Mouse (Mus musculus): ENCODE data around the gene Begain. TPM values are rescaled to one million over a fixed set of nuclear protein-coding genes. Genes with fewer than 3 reads are reported as not detected.
A peak's percentile ranks its signal among the peaks of the same experiment; 100 is the strongest.

The Begain gene
- 100 to 1,000 TPM; 133 to 144 TPM for total RNA-seq (2021)
- long read RNA-seq, transcript Begain-203 (7 exons, 2,707 nt), result major isoform, 157 of 244 reads
- long read RNA-seq, partial matches to known transcripts, result 26 of 244 reads
- long read RNA-seq, other reads (novel, unspliced or antisense), result 61 of 244 reads

GRCm38 (mm10) chr12:109068167-109068653 lies at the start of gene Begain:
Gene Begain (minus strand): TSS chr12:109068217.
- no peak for DNase-seq (ENCODE audit: low spot score in 2 of 2)

DNA sequence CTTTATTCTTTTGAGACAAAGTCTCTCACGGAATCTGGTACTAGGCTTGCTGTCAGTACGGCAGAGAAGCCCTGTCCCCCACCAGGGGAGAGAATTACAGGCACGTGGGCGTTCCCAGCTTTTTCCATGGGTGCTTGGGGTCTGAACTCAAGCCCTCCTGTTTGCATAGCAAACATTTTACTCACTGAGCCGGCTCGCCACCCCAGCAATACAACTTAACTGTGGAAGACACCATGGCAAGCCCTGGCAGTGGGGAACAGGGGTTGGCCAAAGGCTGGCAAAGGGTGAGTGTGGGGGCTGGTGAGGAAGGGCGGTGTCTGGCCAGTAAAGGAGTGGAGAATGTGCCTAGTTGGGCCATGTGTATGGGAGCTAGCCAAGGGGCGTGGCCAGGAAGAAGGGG lies 47.7 kb upstream of the Begain start:
- no peak for DNase-seq (ENCODE audit: low spot score in 2 of 2)

DNA sequence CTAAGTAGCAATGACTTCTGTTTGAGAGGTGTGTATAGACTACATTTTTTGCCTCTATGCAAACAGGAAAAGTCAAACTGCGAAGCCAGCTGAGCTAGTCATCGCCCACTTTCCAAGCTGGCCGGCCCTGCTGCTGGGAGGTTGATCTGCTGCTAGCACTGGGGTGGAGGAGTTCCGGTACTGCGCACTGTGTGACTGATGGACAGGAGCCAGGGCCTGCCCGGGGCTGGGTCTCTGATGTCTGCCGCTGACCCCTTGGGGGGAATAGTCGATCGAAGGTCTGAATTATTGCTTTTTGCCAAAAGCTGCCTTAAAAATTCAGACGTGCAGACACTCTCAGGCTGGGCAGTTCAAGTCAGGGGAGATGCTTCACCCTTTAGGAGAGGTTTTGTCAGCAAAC lies 47.1 kb upstream of the Begain start:
- DNase-seq (ENCODE audit: low spot score in 2 of 2), result no peak

DNA sequence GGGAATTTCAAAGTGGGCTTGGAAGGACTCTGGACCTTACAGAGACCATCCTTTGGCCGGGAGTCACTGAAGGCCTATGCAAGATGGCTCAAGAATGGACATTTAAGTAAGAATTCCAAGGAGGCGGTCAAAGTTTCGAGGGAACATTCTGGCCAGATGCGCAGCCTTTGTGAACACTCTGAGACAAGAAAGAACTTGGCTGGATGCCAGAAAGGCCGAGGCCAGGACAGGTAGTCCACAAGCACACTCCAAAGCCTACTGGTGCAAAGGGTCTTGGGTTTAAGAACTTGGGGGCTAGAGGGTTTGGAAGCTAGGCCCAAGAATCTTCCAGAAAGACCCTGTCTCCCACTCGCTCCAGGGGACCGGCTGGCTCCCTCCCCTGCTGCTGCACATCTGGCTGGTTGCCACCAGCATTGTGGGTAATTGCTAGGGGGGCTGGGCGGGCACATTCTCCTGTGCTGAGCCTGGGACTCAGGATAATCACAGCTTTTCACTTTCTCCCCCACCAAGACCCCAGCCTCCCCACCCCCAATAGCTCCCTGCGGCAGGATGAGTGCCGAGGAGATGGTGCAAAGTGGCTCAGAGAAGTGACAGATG lies 45.1 kb upstream of the Begain start:
- DNase-seq (ENCODE audit: low spot score in 2 of 2), result no peak

- DNase-seq (ENCODE audit: low spot score in 2 of 2), result no peak
Measured at GRCm38 (mm10) chr12:109112354-109112995, 44.5 kb upstream of the Begain start.

- DNase-seq (ENCODE audit: low spot score in 2 of 2), result no peak
Measured at GRCm38 (mm10) chr12:109108911-109109310, 40.9 kb upstream of the Begain start.

DNA sequence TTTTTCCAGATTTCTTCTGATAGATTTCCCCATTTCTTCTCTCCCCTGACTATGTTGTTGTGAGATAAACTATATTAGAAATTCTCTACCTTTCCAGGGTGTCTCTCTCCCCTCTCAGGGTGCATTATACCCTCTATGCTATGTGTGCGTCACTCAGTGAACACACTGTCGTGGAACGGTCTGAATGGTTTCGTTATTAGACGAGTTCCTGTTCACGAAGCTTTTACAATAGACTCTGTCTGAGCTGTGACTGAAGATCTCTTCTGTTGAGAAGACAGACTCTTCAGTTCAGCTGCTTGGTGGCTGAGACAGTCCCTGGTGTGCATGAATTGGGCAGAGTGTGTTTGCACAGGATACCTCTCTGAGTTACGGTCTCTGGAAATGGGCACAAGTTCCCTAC lies 32.4 kb upstream of the Begain start:
- no peak for DNase-seq (ENCODE audit: low spot score in 2 of 2)

- no peak for DNase-seq (ENCODE audit: low spot score in 2 of 2)
Measured at GRCm38 (mm10) chr12:109090456-109091130, 22.6 kb upstream of the Begain start.

DNA sequence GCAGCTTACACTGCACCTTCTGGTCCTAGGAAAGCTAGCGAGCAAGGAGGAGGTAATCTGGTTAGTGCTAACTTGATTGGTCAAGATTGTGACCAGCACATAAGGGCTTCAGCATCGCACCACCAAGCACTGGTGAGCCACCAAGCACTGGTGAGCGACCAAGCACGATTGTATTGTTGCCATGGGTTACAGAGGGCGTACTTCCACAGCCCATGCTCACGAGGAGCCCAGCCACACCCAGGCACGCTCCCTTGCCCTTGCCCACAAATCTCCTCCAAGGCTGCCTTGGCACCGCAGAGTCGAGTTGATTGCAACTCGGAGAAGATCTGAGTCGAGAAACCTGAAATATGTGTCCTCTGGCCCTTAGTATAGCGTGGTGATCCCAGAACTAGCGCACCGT lies 22.0 kb upstream of the Begain start:
- no peak for DNase-seq (ENCODE audit: low spot score in 2 of 2)

DNA sequence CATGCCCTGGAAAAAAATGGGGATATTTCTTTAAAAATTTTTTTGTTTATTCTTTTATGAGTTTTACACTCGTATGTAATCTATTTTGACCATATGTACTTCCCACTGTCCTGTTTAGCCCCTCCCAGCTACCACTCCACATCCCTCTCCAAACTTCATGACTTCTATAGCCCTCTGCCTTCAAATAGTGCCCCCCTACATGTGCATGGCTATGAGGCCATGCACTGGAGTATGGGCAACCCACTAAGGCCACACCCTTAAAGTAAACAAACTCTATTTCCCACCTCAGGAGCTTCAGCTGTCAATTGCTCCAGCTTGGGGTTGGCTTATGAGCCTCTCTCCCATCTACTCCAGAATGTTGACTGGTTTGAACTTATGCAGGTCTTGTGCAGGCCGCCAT lies 18.1 kb upstream of the Begain start:
- DNase-seq (ENCODE audit: low spot score in 2 of 2), result no peak

DNA sequence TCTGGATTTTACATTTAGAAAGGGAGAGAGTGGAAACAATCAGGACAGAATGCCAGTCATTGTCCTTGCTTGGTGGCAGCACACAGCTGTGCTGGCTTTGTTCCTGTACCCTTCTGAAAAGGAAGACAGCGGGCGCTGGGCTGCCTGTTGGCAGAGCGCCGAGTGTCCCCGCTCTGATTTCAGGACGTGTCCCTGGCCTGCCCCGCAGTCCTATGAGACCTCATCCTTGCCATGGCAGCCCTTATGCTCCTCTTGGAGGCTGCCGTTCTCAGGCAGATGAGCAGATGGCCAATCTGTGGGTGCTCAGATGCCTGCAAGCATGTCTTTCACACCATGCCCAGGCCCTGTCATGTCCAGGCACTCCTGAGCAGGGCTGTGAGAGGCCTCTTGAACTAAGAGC lies 17.7 kb upstream of the Begain start:
- peak in 1 of 2 experiments; percentile 65 for DNase-seq (ENCODE audit: low spot score in 2 of 2)

GRCm38 (mm10) chr12:109085046-109085445 lies 17.0 kb upstream of the Begain start:
- no peak for DNase-seq (ENCODE audit: low spot score in 2 of 2)

GRCm38 (mm10) chr12:109083476-109083875 lies 15.5 kb upstream of the Begain start:
- DNase-seq (ENCODE audit: low spot score in 2 of 2), result no peak

- DNase-seq (ENCODE audit: low spot score in 2 of 2), result no peak
Measured at GRCm38 (mm10) chr12:109077036-109077435, 9.0 kb upstream of the Begain start.

DNA sequence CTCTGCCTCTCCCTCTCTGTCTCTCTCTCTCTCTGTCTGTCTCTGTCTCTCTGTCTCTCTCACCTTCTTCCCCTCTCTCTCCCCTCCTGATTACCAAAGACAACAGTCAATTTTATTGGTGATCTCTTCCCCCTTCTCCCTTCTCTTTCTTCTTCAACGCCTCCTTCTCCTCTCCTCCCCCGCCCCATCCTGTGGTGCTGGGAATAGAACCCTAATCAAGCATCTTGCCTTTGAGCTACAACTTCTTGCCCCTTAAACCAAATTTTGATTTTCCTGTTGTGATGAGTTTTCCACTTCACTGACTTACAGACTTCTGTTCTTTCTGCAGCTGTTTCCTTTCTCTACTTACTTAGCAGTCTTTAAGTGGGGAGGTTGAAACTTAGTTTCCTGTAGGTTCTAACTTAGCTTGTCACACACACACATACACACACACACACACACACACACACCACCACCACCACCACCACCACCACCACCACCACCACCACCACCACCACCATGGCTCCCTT lies 6.8 kb upstream of the Begain start:
- DNase-seq (ENCODE audit: low spot score in 2 of 2), result no peak

DNA sequence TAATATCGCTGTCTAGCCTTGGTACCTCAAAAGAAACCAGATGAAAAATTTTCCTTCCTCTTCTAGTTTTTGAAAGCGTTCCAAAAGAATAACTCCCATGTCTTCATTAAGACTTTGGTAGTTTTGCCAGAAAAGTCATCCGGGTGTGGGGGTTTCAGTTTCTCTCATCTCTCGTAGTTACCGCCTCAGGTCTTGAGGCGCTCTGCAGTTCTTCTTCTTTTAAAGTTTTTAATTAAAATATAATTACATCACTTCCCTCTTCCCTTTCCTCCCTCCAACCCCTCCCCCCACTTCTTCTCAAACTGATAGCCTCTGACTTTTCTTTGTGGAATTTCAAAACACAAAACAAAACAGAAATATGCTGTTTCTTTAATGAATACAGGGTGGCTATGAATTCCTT lies 6.1 kb upstream of the Begain start:
- no peak for DNase-seq (ENCODE audit: low spot score in 2 of 2)

DNA sequence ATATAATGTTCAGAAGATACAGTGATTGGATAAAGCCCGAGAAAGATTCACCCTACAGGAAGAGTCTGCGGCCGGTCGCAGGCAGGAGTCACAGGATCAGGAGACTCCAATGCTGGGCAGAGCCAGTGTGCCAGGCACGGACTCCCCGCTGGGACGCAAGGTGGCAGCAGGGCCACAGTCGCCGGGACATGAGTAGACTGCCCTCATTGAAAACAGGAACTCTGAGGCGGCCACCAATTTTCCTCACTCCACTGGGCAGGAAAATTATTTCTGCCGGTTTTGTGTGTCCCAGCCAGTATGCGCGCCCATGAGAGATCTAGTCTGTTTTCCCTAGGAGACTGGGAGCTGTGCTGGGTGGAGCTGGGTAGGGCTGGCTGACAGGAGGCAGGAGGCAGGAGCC lies 3.2 kb upstream of the Begain start:
- no peak for DNase-seq (ENCODE audit: low spot score in 2 of 2)

DNA sequence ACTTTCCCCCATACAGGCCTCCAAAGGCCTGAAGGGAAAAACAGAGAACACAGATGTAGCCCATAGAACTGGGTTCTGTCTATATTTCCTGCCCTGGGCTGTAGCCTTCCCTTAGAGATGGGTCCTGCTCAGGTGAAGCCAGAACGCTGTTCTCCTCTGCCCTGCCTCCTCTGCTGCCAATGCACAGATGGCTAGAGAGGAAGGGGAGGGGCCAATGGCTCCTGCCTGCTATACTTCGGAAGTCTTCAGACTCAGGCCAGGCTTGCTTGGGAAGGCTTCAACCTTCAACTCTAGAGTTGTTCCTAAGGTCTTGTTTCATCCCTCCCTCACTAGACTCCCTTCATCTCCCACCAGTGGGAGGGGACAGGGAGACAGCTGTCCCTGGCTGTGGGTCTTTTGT lies 1.7 kb upstream of the Begain start:
- DNase-seq (ENCODE audit: low spot score in 2 of 2), result no peak

DNA sequence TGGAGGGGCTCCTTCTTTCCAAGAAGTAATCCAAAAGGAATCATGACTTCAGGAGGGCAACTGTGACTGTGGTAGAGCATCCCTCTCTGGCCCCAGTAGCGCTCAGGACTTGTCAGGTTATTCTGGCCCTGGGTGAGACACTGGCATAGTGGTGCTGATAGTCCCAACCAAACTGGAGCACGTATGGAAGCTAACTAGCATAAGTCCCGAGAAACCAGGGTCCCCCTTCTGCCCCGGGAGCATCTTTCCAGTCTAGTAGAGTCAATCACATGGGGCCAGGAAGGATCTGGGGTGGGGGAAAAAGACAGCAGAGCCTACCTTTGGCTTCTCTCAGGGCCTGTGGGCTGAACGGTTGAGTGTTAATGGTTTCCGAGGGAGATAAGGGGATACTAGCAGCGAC lies 721 bp upstream of the Begain start:
- DNase-seq (ENCODE audit: low spot score in 2 of 2), result no peak

DNA sequence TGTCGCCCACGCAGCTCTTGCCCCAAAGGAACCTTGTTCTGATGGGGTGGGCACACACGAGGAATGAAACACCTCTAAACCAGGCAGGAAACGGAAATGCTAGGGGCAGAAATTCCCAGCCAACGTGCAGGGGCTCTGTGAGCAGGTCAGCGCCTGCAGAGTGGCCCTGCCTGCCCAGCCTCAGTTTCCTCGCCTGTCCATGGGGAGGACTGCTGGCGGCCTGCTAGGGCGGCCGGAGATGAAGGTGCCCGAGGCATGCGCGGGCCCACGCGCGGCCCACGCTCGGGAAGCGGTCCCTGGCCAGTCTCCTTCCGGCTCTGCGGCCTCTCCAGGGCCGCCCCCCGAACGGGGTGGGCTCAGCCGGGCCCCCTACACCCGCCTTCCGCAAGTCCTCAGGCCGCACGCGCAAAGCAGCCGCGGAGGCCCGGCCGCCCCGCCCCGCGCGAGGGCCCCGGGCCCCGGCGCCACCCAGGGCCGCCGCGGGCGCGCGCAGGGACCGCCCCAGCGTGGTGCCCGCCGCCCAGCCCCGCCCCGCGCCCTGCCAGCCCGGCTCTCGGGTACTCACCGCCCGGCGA lies 369 bp downstream of the Begain start:
- DNase-seq (ENCODE audit: low spot score in 2 of 2), result peak; percentile 42 to 48

- no peak for DNase-seq (ENCODE audit: low spot score in 2 of 2)
Measured at GRCm38 (mm10) chr12:109058660-109059059, 9.4 kb downstream of the Begain start.

GRCm38 (mm10) chr12:109057736-109058135 lies 10.3 kb downstream of the Begain start:
- DNase-seq (ENCODE audit: low spot score in 2 of 2), result no peak
